Mouse (Mus musculus) myocyte (in vitro differentiated cells): ENCODE data around the gene Arhgap23.

ENCODE experiments used
- E2F4 ChIP-seq: IDR thresholded peaks from one replicate; pipeline ENCODE4 v1.6.1; 2011; ENCODE audit warnings: mild to moderate bottlenecking, control low read depth, moderate library complexity; ENCODE audit not compliant: insufficient read depth
- MAX ChIP-seq: IDR thresholded peaks from one replicate; pipeline ENCODE4 v1.6.1; 2011; ENCODE audit warnings: low read depth, mild to moderate bottlenecking, control low read depth
- MYOD1 ChIP-seq, 3 experiments: IDR thresholded peaks; one replicate each; pipeline ENCODE4 v1.6.1; 2011; ENCODE audit warnings: control low read depth in 2 of 3, low read depth in 2 of 3, mild to moderate bottlenecking in 2 of 3, moderate library complexity in 1 of 3; ENCODE audit not compliant: insufficient read length in 2 of 3, control insufficient read depth in 1 of 3
- MYOG ChIP-seq, 3 experiments: IDR thresholded peaks; one replicate each; pipeline ENCODE4 v1.6.1; 2011; ENCODE audit warnings: control low read depth in 2 of 3, low read depth in 2 of 3, mild to moderate bottlenecking in 2 of 3; ENCODE audit not compliant: insufficient read length in 2 of 3, control insufficient read depth in 1 of 3, insufficient read depth in 1 of 3
- POLR2A ChIP-seq: IDR thresholded peaks from one replicate; pipeline ENCODE4 v1.6.1; 2011; ENCODE audit warnings: low read depth, mild to moderate bottlenecking, control low read depth, moderate library complexity; ENCODE audit not compliant: insufficient read length
- POLR2AphosphoS2 ChIP-seq: IDR thresholded peaks from one replicate; pipeline ENCODE4 v1.6.1; 2011; ENCODE audit warnings: low read depth, control low read depth; ENCODE audit not compliant: insufficient read length
- TCF12 ChIP-seq: IDR thresholded peaks from one replicate; pipeline ENCODE4 v1.6.1; 2011; ENCODE audit warnings: mild to moderate bottlenecking, control low read depth; ENCODE audit not compliant: poor library complexity, insufficient read depth, severe bottlenecking
- USF1 ChIP-seq: IDR thresholded peaks from one replicate; pipeline ENCODE4 v1.6.1; 2011; ENCODE audit warnings: low read depth, mild to moderate bottlenecking, control low read depth, moderate library complexity

DNA sequence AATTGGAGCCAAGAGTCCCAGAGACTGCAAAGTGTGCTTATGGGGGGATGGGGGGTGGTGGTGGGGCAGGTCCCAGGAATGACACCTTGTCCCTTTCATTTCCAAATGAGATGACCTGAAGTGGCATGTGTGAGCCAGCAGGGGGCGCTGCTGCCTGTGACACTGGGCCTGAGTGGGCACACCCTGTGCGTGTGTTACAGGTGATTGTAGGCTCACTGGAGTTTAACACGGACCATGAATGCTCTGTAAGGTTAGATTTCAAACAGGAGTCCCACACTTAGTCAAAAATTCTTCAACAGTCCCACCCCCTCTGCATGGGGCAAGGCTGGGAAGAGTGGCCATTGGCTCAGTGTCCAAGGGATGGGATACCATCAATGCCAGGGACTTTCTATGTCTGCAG is 16.7 kb downstream of the Arhgap23 start:
- TF ChIP-seq MAX (no peak), POLR2A (no peak), MYOD1 (IDR thresholded peaks at IDR 0.05; ENCODE audit: control insufficient read depth in 1 of 3, insufficient read length in 2 of 3, low read depth in 2 of 3) (peak in 1 of 3 experiments; percentile 27), USF1 (no peak), E2F4 (no peak), TCF12 (no peak), POLR2AphosphoS2 (peak; percentile 31), MYOG (IDR thresholded peaks at IDR 0.05; ENCODE audit: control insufficient read depth in 1 of 3, insufficient read depth in 1 of 3, insufficient read length in 2 of 3, low read depth in 2 of 3) (no peak)
